Mouse (Mus musculus) T-cell, adult 2 months (primary cell): ENCODE data around the gene Galnt16.
A peak's percentile ranks its signal among the peaks of the same experiment; 100 is the strongest.

Experiments used
- DNase-seq: peaks from one replicate; pipeline ENCODE4 v3.0.0; 2022; ENCODE audit warnings: low spot score

Gene Galnt16

DNA sequence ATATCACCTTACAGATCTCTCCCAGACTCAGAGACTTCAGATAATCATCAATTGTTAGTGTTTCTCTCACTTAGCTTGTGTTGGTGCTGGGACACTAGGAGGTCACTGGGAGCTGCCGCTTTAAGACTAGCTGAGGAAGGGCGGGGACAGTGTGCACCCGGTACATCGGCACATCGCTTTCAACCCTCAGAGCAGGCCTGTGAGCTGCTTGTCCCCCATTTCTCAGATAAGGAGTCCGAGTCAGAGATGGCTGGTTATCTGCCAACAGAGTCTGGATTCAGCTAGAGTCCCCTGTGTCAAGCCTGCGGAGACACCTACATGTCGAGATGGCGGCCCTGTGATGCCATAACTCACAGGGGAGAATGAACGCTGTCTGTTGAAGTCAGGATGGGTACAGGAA lies 13.5 kb downstream of the Galnt16 start:
- no peak for DNase-seq

DNA sequence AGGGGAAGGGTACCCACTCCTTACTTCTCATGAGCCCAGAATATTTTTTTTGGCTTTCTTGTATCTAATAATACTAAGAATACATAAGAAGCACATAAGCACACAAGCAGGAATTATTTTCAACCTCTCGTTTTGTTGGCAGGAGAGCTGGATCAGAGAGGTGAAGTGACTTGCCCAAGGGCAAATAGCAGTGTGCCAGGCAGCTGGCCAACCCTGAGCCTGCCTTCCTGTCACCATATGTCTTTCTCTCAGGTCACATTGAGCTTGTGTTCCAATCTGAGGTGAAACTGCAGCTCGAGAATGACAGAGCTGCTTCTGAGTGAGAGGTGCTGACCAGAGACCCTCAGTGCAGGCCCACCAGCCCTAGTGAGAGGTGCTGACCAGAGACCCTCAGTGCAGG lies 15.8 kb downstream of the Galnt16 start:
- no peak for DNase-seq

DNA sequence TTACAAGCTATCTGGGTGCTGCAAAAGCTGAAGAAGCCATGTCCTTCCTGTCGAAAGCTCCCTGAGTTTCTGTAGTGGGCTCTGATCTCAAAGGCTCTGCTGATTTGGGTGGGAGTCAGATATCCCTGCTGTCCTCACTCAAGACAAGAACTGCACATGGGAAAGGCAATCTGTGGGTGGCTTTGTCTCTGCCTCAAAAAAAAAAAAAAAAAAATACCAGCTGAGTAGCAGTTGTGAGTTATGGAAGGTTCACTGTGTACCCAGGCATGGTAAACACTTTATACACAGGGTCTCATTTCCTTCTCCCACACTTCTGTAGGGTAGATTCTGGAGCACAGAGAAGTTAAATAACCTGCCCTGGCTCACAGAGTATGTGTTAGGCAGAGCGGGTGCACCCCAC lies 19.2 kb downstream of the Galnt16 start:
- no peak for DNase-seq

DNA sequence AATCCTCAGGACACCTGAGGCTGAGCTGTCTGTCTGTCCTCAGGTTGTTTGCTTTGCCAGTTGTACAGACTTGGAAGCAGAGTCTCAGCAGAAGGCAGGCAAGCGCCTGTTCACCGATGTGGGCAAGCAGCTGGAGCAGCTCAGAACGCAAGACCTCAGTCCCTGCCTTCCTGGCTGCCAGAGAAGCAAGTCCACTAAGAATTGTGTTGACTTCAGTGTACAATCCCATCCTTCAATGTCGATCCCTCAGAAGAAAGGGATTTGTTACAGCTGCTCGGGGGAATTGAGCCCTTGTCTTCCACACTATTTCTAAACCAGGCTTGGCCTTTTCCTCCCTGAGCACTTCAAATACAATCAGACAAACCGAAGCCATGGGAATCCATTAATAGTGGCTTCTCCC lies 20.2 kb downstream of the Galnt16 start:
- DNase-seq = no peak

DNA sequence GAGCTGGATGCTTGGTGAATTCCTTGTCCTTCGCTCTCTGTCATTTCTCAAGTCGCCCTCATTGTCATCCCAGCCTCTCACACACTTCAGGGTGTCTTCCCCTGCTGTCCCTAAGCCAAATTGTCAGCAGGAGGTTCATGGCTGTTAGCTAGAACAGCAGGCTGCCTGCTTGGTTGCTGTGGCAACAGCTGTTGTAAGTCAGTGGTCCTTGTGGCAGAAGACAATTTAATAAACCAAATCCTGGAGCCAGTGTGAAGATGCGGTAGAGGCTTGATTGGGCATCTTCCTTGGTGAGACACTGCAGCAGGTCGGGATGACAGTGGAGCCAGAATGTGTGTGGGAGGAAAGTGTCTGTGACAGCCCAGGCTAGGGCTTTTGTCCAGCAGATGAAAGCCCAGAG lies 27.2 kb downstream of the Galnt16 start:
- no peak for DNase-seq

DNA sequence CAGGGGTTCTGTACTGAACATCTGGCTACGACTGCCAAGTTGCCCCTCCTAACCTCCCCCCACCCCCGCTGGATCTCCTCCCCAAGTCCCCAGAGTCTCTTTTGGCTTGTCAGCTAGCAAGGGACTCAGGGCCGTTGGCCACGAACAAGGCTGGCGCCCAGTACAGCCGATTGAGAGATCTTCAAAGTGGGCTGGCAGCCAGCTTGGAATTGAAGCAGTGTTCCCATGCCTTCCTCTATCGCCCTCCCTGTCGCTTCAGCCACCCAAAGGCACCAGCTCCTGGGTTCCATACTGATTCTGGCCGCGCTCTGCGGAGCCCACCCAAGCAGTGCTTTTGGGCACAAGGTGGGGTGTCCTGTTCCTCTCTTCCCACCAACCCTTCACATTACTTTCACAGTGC lies 31.6 kb downstream of the Galnt16 start:
- no peak for DNase-seq

DNA sequence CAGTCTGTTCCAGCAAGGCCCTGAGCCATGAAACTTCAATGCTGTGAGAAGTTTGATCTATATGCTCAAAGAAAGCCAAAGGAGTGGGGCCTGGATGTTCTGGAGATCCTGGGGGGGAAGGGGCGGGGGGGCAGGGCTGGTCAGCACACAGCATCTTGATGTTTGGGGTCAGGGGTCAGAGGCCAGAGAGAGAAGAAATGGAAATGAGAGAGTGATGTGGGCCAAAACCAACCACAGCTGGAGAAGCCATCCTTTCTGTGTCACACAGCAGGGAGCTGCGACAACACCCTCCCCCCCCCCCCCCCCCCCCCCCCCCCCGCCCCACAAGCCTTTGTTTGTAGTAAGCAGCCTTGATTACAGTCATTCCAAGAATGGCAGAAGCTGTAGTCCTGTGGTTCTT lies 35.1 kb downstream of the Galnt16 start:
- DNase-seq = no peak

DNA sequence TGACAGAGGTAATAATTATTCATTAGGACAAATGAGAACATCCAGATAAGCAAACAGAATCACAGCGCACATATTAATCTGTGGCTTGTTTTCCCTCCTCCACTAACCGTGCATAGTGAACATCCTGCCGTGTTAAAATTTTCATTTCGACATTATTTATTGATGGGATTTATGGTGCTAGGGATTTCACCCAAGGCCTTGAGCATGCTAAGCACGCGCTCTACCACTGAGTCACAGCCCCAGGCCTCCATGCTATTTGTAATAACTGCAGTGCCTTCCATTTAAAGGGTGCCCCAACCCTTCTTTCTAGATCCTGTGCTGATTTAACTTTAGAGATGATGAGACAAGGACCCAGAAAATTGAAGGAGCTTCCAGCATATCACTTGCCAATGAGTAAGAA lies 36.2 kb downstream of the Galnt16 start:
- no peak for DNase-seq

DNA sequence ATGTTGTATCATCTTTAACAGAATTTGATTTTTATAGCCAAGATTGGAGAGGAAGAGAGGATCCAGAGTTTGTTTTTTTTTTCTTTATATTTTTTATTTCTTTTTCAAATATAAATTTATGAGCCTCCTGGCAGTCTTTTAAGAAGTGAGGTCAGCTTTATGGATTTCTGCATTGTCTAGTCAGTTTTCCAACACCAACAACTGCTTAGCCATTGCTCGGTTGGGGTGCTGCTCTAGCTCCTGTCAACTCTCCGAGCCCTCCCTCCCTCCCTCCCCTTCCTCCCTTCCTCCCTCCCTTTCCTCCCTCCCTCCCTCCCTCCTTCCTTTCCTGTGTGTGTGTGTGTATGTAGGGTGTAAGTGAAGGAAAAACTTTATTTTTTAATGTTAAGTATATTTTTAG lies 43.8 kb downstream of the Galnt16 start:
- no peak for DNase-seq

DNA sequence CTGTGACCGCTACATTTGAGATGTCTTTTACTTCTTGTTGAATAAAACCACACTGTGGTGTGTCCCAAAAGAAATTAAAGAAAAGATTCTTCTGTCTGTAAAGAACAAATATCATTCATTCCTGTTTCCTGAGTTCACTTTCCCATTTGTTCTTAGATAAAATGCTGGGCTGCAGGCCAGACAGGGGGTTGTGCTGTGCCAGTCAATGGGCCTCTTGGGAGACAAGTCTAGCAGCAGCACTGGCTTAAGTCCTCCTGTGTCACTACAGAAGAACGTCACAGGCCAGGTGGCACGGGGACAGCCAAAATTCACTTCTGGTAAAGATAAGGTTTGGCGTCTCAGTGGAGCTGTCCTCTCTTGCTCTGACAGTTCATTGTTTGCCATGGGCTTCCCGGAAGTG lies 44.7 kb downstream of the Galnt16 start:
- no peak for DNase-seq

DNA sequence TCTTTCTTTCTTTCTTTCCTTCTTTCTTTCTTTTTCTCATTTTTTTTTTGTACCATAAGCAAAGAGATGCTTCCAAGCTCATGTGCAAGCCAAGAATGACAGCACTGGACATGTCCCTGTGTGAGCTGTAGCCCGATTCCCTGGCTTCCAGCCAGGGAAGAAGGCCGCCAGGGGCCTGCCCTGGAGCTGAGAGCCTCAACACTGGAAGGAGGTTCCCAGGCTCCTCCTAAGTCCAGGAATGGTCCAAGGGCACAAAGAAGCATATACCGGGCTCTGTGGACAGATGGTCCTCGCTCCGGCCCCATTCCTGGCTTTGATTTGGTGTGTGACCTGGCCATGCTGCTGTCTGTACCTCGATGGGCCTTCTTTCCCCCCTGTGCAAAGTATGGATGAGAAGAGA lies 46.9 kb downstream of the Galnt16 start:
- DNase-seq = no peak

DNA sequence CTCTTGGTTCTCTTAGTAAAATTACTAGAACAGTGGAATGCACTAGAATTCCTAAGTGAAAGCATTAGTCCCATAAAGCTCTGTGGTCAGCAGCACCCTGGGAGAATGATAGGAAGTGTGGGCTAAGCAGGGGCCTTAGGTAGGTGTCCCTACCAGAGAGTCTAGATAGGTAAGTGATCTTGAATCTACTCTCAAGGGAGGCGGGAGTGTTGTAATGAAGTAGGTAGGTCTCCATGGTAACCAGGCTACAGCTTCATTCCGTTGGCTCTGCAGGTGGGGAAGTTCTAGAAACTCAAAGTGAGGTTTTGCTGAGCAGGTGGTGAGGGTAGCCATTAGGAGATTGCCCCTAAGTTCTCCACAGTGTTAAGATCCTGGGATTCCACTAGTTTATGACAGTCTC lies 47.7 kb downstream of the Galnt16 start:
- no peak for DNase-seq

DNA sequence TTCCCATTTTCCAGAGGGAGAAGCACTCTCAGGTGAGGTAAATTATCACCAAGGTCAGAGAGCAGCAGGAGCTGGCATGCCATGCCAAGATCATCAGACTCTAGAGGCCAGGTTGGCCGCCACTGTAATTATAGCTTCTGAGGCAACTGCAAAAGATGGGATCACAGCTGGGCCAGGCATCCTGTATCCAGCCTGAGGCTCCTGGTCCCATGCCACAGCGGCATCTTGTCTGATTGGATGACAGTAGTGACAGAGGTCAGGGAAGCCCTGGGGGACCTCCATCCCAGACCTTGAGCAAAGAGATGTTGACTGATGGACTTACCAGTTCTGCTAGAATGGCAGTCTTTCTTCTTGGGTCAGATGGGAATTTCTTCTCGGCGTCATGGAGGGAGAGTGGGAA lies 48.4 kb downstream of the Galnt16 start:
- DNase-seq = no peak

DNA sequence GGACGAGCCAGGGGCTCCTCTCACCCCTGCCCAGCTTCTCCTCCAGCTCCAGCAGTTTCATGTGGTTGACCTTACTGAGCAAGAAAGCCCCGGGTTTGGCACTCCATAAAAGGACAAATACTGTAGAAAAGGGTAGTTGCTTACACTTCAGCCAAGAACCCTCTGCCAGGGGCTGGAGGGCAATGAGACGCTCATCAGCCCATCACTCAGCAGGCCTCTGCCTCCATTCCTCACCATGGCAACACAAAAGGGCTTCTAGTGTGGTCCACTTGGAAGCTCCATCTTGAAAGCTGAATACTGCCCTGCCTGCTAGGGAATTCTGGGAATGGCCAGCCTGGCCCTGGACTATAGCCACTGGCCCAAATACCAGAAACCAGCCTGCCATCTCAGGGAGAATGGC lies 49.3 kb downstream of the Galnt16 start:
- no peak for DNase-seq

DNA sequence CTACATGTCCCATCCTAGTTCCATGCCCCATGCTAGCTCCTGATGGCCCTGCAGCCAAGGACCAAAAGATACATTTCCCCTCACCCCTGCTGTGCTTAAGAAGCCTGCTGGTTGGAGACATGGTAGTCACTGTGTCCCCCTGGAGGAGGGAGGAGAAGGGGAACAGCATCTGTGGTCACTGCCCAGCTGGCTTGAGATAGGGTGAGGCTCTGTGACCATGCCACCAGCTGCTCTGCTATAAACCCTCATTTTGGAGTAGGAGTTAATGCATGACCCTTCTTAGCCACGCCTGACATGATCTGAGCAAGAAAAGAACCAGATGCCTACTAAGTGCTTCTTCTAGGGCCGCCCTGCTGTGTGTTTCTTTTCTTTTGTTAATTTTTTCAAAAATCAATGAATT lies 51.5 kb downstream of the Galnt16 start:
- DNase-seq = no peak

DNA sequence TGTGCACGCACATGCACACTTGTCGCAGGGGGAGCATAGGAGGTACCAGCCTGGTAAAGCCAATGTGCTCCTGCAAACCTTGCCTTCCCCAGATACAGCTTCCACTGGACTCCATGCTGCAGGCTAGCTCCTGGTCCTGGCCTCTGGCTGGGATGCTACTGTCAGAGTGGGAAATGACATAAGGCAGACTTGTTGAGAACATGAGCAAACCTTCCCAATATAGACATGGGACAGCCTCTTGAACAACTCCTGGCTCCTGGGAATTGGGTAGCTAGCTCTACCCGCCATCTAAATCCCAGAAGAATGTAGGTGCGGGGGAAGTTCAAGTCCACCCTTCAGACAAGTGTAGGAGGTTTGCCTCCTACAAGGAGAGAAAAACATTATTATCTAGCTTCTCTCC lies 56.2 kb downstream of the Galnt16 start:
- no peak for DNase-seq

DNA sequence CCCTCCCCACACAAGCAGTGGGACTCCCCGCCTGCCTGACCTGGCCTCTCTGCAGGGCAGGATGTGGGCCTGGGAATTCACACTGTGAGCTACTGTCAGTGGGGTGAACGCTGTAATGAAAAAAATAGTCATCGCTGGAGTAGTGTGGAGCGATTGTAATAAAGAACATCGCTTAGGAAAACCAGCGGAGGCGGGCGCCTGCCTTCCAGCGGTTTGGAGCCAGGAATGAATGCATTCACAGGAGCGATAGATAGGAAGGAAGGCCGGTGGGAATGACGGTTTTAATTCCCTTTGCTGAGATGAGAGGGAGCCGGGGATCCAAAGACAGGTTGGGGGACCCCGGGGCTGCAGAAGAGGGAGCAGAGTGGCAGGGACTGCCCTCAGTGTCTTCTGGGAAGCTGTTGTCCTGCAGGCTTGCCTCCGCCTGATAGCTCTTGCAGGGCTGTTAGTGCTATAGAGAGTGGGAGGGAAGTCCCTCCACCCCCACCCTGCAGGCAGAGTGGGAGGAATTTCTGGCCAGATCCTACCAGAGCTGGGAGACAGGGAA lies 56.8 kb downstream of the Galnt16 start:
- DNase-seq = no peak

DNA sequence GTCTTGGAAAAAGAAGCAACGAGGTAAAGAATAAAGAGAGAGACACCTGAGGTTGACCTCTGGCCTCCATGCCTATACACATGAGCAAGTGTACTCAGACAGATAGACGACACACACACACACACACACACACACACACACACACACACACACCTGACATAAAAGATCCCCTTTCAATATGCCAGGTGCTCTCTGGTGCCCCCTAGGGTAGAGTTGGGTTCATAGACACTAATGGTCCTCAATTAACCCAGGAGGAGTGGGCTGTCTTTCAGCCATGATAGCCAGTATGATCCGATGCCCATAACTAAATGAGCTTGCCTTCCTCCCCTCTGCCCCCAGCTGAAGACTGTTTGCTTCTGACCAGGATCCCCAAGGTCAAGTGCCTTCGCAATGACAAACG lies 59.0 kb downstream of the Galnt16 start:
- peak; percentile 11 for DNase-seq

DNA sequence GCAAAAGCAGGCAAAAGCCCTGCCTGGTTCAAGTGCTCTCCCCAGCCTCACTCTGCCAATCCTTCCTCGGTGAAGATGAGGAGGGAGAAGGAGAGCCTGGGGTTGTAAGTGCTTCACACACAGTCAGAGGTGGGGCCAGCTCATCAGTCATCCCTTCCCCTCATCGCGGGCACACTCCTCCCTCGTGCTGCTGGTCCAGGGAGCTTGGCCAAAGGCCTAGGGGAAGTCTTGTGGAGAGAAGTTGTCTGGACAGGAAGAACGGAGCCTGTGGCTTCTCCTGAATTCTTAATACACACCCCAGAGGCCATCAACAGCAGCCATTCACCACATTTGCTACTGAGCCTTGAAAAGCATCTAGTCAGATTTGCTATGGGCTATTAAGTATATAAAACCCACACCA lies 63.3 kb downstream of the Galnt16 start:
- DNase-seq = no peak

DNA sequence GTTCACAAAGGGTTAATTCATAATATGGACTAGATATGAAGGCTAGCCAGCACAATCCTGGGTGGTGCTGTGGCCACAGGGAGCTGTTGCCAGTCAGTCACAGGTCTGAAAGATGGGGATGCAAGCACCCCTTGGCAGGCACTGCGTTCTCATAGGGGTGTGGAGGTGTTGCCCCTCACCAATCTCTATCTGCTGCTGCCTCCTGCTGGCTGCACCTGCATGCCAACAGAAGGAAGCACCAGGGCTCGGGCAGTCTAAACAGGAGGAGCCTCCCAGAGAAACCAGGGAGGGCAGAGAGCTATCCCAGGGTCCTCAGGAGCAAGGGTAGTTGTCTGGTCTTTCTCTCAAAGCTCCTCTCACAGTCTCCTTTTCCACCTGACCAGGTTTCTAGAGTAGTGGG lies 66.9 kb downstream of the Galnt16 start:
- no peak for DNase-seq

DNA sequence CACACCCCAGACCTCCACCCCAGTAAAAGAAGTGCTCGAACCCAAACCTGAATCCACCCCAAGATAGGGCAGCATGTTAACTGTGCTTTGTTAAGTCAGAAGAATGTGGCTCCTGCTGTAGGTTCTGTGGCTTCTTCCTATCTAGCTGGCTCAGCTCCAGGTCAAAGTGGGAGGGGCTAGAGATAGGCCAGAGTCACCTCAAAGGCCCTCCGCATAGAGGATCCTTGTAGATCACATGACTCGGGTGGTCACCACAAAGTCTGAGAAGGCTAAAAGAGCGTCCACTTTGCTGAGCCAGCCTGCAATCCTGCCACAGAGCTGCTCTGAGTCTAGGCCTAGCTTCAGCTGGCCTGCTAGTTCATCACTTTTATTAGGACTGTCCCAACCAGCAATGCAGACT lies 76.1 kb downstream of the Galnt16 start:
- no peak for DNase-seq

DNA sequence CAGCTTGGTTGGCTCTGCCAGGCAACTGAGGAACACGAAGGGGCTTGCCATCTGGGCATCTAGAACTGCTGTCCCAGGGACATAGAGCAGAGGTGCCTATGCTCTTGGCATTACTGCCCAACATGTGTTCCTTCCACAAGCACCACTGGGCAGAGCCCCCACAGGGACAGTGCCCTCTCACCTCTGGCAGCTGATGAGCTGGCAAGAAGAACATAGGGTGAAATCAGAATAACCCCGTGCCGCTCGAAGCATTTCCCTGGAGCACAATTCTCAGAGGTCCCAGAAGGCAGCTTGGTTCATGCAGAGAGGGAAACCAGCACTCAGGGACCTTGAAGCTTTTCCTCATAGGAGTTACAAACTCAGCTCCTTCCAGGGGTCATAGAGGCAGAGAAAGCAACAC lies 76.7 kb downstream of the Galnt16 start:
- DNase-seq = no peak

DNA sequence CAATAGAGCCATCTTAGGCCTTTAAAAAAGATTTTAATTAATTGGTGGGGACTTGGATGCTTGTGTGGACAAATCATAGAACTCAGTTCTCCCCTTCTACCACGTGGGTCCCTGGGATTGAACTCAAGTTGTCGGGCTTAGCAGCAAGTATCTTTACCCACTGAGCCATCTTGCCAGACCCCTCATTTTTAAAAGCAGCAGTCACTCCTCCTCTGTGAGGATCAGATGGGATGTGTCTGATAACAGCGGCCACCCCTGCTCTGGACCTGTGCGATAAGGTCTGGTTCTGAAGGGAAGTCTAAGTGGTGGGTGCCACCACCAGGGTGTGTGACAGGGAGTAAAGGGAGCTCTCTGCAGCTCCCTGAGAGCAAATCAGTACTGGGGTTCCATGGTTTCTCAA lies 77.5 kb downstream of the Galnt16 start:
- DNase-seq = no peak

DNA sequence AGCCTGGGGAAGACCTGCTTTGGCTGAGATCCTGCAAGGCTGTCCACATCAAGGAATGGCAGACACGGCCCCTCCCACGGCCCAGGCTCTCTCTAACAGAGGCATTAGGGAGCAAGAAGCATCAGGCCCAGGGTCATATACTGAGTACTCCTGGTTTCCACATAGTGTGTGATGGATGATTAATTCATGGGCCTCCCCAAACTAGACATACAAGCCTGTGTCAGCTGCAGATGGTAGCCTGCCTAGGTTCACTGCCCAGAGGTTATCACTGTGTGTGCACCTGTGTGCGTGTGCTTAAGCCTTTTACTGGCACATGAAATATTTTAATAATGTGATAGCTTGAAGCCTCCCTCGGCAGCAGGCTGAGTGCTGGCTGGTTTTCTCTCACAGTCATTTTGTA lies 77.9 kb downstream of the Galnt16 start:
- DNase-seq = no peak

DNA sequence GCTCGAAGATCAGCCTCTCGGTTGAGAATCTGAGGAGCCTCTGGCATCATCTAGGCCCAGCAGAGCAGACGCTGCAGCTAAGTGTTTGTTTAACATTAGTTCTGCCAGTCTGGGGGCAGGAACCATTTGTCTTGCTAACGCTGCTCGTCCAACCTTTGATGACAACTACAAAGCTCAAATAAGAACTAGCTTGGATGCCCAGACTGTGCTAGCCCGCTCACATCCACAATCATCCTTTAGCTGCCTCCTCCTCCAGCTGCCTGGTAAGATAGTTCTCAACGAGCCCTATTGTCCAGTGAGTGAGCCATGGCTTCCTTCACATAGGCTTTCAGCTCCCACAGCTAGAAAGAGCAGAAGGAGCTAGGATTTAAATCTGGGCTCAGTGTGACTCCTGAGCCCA lies 80.2 kb downstream of the Galnt16 start:
- DNase-seq = no peak
